Mouse (Mus musculus) ES-Bruce4 (cell line): ENCODE data around the gene Slc3a2.

Experiments
- EP300 ChIP-seq: IDR thresholded peaks from 2 replicates; pipeline ENCODE4 v1.6.1; 2011; ENCODE audit warnings: low read depth, low read length; ENCODE audit not compliant: insufficient read depth
- POLR2A ChIP-seq: IDR thresholded peaks from one replicate; pipeline ENCODE4 v1.8.1; 2011; ENCODE audit warnings: low read length; ENCODE audit not compliant: insufficient read depth

GRCm38 (mm10) chr19:8747368-8747767 is 24.2 kb upstream of the Slc3a2 start:
- TF ChIP-seq EP300 (no peak), POLR2A (no peak)
